Mouse (Mus musculus) urinary bladder, postnatal 25 days (tissue): ENCODE data around the gene Abcc3.

Experiments used
- DNase-seq: peaks from one replicate; pipeline ENCODE4 v3.0.0; 2022; ENCODE audit warnings: low spot score

Abcc3 gene

DNA sequence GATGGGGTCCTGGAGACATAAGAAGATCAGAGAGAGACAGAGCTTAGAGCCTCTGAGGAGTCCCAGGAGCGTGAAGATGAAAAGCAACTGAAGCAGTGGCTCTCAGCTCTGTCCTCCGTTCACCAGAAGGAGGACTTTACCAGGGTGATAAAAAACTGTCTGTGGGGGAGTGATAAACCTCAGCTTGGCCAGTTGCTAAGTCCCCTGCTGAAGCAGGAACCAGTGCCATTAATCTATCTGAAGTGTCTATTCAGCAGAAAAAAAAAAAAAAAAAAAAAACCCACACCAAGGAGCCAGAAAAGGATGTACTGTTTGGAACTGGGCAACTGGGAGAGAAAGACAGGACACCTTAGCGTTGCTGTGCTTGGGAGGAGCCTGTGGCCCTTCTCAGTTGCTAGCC lies 41.7 kb downstream of the Abcc3 start:
- no peak for DNase-seq

DNA sequence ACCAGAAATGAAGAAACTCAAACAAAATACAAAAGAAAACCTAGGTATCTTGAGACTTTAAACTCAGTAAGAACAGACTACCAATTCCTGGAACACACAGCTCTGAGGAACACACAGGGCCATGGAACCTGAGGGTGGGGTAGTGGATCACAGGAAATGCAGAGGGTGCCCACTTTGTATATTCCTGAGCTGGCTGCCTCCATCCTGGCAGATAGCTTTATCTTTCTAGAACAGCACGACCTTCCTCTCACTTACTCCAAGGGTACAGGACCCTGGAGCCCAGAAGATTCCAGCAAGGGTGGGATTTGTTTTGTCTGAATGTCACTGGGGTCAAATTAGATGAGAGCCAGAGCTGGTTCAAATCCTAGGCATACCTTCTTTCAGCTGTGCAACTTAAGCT lies 42.5 kb downstream of the Abcc3 start:
- DNase-seq = no peak

DNA sequence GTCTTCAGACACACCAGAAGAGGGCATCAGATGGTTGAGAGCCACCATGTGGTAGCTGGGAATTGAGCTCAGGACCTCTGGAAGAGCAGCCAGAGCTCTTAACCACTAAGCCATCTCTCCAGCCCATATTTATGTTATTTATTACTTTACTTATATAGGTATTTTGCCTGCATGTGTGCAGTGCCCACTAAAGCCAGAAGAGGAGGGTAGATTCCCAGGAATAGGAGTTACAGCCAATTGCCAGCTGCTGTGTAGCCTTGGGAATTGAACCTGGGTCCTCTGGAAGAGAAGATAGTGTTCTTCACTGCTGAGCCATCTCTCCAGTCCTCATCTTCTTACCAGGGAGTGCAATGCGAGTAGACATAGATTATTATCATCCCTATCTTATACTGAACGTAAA lies 43.0 kb downstream of the Abcc3 start:
- DNase-seq = no peak

DNA sequence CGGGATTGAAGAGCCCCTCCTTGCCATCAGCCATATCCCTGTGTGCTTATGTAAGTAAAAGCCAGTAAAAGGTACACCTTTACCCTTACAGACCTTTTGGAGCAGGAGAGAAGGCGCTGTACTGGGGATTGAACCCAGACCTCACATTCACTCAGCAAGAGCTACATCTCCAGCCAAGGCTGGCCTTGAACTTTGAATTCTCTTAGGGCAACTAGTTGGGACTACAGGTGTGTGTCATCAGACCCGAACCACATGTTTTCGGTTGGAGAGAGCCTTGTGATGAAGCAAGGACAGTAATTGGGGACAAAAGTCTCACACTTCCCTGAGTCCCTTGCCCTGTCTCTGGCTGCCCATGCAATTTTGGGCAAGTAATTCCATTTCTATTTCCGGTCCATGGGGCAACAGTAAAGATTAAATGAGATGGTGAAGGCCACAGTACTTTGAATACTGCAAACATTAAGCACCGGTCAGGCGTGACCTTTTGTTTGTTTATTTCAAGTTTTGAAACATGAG lies 45.7 kb downstream of the Abcc3 start:
- DNase-seq = no peak

DNA sequence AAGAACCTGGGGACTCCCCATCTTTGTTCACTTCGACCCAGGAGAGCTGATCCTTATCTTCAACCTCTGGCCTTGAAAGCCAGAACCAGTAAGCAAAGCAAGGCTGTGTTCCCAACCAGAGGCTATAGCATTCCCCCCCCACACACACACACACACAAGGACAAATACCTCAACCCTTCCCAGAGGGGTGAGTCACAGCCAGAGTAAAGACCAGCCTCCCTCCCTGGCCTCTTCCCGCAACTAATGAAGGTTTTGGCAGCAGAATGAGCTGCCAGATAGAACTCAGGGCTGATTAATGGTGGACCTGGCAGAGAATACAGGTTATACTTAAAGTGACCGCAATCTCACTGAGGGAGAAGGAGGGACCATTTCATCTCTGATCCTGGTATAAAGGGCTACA lies 46.2 kb downstream of the Abcc3 start:
- DNase-seq = no peak

DNA sequence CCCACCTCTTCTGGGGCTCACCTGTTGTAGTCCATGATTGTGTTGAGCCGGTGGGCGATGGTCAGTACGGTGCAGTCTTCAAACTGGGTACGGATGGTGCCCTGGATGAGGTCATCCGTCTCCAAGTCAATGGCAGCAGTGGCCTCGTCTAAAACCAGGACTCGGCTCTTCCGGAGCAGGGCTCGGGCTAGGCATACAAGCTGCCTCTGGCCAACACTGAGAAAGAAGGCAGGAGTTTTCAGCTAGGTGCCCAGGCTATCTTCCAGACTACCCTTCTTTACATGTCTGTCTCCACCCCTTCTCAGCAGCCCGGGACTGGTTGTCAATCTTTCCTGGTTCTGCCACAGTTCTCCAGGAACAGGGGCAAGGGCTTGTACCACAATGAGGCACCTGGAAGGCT lies 46.9 kb downstream of the Abcc3 start:
- DNase-seq = no peak

DNA sequence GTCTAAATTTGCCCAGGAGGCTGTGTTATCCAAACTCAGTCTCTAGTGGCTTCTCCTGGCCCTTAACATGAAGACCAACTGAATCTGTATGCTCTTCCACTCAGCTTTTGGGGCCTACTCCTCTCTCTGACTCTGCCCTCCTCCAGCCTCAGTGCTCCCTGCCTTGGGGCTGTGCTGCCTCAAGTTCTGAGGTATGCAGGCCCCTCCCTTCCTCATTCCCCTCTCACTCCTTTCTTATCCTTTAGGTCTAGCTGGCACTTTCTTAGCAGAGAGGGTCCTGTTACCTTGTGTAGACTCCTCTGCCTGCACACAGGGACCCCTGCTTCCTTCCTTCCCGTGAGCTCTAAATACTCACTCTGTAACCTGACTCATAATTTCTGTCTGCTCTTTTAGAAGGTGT lies 48.3 kb downstream of the Abcc3 start:
- DNase-seq = no peak

DNA sequence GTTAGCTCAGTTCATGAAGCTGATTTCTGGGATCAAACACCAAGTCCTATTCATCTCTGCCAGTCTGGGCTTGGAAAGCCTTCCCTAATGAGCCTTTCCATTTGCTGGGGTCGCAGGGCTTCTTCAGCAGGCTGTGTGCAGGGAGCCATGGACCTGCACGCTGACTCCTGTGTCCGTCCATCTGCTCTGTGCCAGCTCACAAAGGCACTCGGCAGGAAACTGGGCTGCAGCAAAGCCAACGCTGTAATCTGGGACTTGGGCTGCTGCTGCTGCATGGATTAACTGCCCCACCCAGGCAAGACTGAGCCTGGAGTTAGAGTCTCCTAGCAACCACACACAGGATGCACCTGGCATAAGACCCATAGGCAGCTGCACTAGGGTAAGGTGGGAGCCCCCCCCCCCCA lies 48.8 kb downstream of the Abcc3 start:
- no peak for DNase-seq

DNA sequence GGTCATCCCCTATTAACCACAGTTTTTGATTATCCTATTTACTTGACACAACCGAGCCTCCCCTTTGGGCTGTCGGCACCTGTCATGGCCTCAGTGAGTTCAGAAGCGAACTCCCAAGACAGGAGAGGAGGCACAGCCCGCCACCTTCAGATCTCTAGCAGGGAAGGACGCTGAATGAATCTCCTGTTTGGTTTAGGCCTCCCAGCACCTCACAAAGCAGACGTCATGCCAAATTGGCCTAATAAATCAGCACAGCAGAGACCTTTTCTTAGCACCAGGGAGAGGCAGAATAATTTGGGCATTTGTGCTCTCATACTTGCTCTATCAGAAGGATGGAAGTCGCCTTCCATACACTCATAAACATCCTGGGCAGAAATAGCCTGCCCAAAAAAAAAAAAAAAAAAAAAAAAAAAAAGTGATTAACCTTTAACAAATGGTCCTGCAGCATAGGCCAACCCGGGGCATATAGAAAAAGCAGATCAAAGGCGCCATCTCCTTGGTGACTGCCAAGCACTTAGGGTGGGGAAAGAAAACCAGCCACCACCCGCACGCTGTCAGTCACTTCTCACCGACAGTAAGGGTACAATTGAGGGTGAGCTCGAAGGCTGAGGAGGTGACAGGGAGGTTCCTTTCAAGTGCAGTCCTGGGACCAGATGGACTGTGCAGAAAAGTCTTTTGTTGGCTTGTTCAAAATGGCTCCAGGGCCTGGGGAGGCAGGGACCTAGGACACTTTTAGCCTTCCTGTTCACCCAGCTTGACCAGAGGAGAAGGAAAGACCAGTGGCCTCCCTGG lies 50.5 kb downstream of the Abcc3 start:
- no peak for DNase-seq

DNA sequence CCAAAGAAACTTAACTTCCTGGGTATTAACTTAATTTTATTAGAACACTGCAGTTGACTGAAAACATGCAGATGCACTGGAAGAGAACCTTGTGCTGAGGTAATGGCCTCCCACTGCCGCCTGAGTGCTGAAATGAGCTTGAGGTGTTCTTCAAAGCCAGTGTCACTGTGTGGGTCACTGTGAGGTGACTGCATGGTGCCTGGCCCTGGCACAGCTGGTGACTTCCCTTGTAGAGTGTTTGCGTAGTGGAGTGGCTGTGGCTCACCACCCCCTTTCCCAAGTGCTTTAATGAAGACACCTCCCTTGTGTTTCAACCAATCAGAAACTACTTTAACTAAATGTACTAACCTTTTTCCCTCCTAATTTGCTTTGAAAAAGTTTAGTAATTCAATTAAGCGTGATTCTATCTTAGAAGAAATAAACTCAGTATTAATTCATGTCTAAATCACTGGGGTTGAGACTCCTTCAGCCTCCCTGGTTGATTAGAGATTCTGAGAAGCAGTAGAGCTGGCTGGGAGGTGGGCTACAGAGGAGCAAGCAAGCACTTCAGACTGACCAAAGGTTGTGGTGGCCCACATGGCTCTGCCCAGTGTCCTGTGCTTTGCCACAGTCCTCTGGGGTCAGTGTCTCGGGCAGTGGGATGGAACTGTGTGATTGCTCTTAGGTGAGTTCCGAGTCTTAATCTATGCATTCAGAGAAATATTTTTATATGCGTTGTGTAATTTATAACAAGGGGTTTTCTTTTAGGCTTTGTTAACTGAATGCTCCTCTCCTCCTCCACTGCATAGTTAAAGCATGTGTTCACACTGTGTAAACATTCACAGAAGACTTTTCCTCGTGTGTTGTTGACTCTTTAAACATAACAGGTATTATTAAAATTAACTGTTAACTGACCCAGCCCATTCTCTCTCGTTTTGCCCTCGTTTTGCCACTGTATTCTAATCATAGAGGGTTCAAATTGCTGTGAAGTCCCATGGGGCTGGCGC lies 51.6 kb downstream of the Abcc3 start:
- DNase-seq = no peak

DNA sequence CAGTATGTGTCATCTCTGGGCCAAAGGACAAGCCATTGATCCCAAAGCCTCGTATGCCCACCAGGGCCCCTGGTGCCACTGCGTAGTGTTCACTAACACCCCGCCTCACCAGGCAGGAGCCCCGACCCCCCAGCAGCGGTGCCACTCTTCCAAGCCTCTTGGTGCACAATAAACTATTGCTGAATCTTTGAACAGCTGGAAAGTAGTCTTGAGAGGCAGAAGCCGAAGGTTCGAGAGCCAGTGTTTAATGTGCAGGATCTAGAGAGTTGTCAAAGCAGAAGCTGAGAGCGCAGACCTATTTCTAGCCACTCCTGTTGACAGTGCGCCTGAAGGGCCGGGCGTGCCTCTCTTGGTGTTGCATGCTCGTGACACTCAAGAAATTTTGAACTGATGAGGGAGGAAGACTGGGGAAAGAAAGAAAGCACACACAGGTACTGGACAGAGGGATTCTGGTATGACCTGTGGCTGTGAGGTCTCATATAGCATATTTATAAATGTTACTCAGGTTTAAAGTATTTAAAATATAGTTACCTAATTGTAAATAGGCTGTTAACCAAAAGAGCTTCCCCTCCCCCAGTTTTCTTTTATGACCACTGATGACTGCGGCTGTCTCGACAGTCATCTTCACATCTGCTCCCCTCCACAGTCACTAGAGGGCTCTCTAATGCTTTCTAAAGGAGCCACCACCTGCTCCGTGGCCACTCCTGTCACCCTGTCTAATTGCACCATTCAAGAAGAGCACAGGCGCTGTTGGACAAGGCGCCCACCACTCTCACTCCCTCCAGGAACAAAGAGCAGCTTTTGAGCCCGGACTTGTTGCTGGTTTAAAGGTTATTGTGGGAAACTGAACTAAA lies 52.8 kb downstream of the Abcc3 start:
- no peak for DNase-seq

DNA sequence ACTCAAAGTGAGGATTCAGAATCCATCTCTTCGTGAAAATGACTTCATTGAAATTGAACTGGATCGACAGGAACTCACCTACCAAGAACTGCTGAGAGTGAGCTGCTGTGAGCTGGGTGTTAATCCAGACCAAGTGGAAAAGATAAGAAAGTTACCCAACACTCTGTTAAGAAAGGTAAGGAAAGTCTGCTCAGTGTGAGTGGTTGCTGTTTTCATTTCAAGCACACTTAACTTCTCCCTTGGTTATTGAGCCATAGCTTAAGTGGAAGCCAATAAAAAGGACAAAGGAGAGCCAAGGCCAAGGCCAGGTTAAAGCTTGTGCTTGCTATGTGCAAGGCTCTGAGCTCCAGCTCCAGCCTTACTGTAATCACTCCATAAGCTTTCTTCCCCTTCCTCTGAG lies 54.5 kb downstream of the Abcc3 start:
- DNase-seq = no peak

DNA sequence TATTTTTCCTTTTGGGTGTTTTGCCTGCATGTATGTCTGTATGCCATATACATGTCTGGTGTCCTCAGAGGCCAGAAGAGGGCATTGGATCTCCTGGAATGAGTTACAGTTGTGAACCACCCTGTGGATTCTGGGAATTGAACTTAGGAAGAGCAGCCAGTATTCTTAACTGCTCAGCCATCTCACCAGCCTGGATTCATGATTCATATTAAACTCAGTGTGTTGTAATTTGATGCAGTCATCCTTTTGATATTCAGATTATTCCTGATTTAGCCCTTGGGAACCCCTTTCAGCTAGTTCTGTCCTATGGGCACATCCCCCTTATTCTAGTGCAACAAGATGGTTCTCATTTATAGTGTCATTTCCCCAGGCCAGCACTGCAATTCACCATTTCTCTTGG lies 56.2 kb downstream of the Abcc3 start:
- no peak for DNase-seq

DNA sequence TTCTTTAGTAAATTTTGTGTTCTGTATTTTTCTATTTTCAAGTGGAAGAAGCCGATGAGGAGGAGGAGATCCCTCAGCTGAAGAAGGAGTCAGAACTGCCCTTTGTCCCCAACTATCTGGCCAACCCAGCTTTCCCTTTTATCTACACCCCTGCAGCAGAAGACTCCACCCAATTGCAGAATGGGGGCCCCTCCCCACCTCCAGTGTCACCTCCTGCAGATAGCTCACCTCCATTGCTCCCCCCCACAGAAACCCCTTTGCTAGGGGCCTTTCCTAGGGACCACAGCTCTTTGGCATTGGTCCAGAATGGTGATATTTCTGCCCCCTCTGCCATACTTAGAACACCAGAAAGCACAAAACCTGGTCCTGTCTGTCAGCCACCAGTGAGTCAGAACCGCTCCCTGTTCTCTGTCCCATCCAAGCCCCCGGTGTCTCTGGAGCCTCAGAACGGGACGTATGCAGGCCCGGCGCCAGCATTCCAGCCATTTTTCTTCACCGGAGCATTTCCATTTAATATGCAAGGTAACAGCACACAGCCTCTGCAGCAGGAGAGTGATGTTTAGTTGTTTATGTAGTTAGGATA lies 58.3 kb downstream of the Abcc3 start:
- no peak for DNase-seq

DNA sequence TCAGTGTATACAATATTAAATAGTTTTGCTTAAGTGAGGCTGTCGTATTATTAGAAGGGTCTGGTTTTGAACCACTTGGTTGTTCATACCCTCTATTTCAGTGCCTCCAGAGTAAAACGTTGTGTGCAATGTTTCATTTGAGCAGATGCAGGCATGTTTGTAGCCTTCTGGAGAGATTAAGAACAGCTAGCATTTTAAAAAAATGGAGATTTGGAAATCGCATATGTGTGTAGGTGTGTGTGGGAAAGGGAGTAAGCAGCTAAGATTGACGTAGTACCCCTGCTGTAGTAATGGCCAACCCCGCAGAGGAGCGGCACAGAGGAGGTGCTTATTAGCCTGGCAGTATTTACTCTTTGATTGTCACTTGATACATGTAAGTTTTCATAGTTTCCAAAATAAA lies 60.1 kb downstream of the Abcc3 start:
- no peak for DNase-seq

DNA sequence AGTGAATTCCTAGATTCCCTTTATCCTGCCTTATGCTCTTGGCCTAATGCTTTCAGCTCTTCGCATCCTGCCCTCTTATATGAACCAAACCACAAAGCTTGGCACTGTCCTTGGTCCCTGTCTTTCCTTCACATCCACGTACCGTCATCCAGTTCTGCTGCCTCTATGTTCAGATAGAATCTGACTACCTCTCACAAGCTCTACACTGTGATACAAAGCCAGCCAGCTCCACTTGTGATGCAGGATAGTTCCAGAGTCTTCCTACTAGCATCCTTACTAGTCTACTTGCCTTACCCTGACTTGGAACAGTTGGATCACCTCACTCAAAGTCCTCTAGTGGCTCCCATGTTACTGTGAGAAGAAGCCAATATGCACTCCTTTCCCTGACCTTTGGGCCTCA lies 62.6 kb downstream of the Abcc3 start:
- no peak for DNase-seq

DNA sequence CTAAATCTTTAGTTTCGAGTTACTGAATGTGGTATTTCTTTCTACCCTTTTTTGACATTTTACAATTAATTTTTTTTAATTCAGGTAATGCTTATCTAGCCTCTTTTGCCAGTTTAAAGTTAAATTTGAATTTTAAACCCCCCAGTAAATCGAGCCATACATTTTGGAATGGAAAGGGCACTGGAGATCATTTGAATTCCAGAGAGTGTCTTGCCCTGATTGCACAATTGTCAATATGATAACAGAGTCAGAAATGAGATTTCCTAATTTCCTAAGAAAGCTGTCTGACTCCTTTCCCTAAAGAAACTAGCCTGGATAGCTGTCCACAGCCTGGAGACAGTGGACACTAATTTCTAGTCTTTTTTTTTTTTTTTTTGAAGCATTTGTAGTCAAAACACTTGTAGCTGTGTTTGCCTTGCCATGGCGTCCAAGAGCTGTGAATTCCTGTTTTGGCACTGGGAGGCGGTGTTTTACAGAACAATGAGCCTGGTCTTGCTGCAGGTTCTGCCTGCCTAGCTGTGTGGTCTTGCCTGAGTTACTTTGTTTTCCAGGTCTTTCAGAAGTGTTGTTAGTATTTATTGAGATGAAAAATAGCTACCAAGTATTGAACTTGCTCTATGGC lies 63.4 kb downstream of the Abcc3 start:
- DNase-seq = no peak

DNA sequence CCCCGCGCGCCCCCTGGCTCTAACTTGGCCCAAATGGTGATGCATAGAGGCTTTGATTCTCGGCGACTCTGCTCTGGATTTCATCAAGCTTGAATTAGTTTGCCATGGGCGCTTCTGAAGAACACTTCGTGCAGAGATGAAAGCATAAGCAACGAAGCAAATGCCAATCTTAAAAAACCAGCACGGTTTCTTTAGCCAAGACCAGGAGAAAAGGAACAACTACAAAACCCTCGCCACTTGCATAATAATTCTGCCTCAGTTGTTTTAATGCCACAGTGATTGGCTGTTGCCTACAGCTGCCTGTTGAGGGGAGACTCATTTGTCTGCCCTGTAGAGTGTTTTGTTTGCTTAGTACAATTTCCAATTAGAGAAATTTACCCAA lies 64.2 kb downstream of the Abcc3 start:
- no peak for DNase-seq

DNA sequence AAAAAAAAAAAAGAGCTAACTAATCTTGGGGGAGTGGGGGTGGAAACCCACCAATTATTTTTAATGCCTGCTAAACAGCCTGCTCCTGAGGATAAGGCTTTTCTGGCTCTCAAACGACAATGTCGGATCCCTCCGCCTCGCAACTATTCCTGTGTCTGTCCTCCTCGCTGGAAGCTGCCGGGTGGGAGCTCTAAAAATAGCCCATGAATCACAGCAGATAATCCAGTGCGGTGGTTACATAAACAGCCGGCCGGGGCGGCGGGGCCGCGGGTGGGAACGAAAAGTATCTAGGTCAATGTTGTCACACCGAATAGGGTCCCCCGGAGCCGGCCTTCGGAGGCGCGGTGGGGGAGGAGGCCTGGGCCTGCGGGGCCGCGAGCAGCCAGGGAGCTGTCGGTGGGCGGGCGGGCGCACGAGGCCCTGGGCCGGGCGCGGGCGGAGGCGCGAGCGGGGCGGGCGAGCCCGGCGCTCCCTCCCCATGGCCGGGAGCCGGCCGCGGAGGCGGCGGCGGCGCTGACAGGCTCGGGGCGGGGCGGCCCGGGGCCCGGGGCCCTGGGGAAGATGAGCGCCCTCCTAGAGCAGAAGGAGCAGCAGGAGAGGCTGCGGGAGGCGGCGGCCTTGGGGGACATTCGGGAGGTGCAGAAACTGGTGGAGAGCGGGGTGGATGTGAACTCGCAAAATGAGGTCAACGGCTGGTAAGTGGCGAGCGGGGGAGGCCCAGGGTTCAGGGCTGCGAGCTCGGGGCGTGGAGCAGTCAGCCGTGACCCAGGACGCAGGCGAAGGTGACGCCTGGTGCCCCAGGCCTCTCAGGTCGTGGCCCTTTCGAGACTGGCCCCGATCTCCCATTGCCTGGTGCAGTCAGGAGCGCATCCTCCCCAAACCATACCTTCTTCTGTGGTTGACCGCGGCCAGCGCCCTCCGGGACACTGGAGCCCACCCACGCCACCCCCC lies 64.8 kb downstream of the Abcc3 start, which contains the start of gene Ankrd40:
Gene Ankrd40 (plus strand): TSS at position 309 of the 951 bp plus-strand sequence.
- peak; percentile 87 for DNase-seq

DNA sequence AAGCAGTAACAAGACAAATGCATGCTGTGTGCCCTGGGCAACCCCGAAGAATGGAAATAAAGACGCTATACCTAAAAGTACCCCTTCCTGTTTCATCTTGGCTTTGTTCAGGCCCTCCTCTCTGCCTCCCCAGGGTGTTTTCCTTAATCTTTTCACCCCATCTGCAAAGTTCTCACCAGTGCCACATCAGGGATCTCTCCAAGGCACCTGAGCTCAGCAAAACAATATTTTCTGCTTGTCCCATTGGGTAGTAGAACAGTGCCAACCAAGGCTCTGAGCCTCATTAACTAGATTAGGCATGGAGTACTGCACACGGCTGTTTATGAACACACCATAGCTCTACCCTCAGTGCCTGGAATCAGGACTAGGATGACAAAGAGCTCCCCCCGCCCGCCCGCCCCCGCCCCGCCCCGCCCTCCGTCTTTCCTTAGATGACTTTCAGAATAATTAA lies 65.8 kb downstream of the Abcc3 start:
- DNase-seq = no peak
